Mouse (Mus musculus) heart, adult 11 months (tissue): Measurements from ENCODE around the gene Inpp1.

Source experiments
- DNase-seq: peaks from one replicate; pipeline ENCODE4 v3.0.0; 2022

The Inpp1 gene

GRCm38 (mm10) chr1:52792701-52793100 lies 24.8 kb downstream of the Inpp1 start:
- no peak for DNase-seq

- no peak for DNase-seq
These were observed 30.2 kb downstream of the Inpp1 start for GRCm38 (mm10) chr1:52787254-52787653.

- no peak for DNase-seq
These were observed 52.0 kb downstream of the Inpp1 start for GRCm38 (mm10) chr1:52765176-52766111.

- DNase-seq: peak; percentile 90
These were observed 53.3 kb downstream of the Inpp1 start for GRCm38 (mm10) chr1:52763894-52764809.

- no peak for DNase-seq
These were observed 59.3 kb downstream of the Inpp1 start for GRCm38 (mm10) chr1:52758174-52758573.

- DNase-seq: no peak
These were observed 63.2 kb downstream of the Inpp1 start for GRCm38 (mm10) chr1:52754331-52754730.

GRCm38 (mm10) chr1:52753828-52754227 lies 63.7 kb downstream of the Inpp1 start:
- no peak for DNase-seq

GRCm38 (mm10) chr1:52752706-52753105 lies 64.8 kb downstream of the Inpp1 start:
- DNase-seq: peak; percentile 87

- DNase-seq: no peak
These were observed 65.9 kb downstream of the Inpp1 start for GRCm38 (mm10) chr1:52751634-52752033.

- no peak for DNase-seq
These were observed 67.5 kb downstream of the Inpp1 start for GRCm38 (mm10) chr1:52749978-52750377.

- peak; percentile 66 for DNase-seq
These were observed 69.2 kb downstream of the Inpp1 start for GRCm38 (mm10) chr1:52748260-52748659.

- DNase-seq: no peak
These were observed 74.9 kb downstream of the Inpp1 start for GRCm38 (mm10) chr1:52742567-52742966.
